In genomic region chr11:54438991-54439690, GRCm38 (mm10) we compare ENCODE assay signal across 1 mouse cellular context.
TF ChIP-seq lines count a peak whose summit lies in the region.

No protein-coding gene starts in this region.

TF ChIP-seq in MEL, 35 proteins besides CTCF, POLR2A, EP300 and RAD21 (continued from another document):
- TF ChIP-seq RCOR1 (IDR thresholded peaks at IDR 0.05; ENCODE audit: low read depth, low read length) (peak; percentile 6; the same call in 1 of the 2 replicates), MYB (IDR thresholded peaks at IDR 0.05; ENCODE audit: low read depth, low read length) (no peak), ZC3H11A (IDR thresholded peaks at IDR 0.05; ENCODE audit: low read depth, low read length) (no peak), USF2 (IDR thresholded peaks at IDR 0.05; ENCODE audit: borderline replicate concordance in 1 of 2, insufficient read depth in 1 of 2, low read depth in 1 of 2, low read length in 2 of 2) (no peak), TBP (IDR thresholded peaks at IDR 0.05; ENCODE audit: low read depth, low read length) (no peak), SIN3A (IDR thresholded peaks at IDR 0.05; ENCODE audit: low read length) (peak; percentile 89; the same call in 1 of the 2 replicates), MAFK (IDR thresholded peaks at IDR 0.05; ENCODE audit: borderline replicate concordance, low read depth, low read length) (no peak), POLR2AphosphoS5 (IDR thresholded peaks at IDR 0.05; ENCODE audit: borderline replicate concordance, low read depth, low read length) (no peak)
TF ChIP-seq in MEL: peak in this region for 13.
